Mouse (Mus musculus) erythroid progenitor cell, adult 5-6 weeks (primary cell): Measurements from ENCODE around the gene Rbp3. TPM values are rescaled to one million over a fixed set of nuclear protein-coding genes. Genes with fewer than 3 reads are reported as not detected.

Experiments used
- ATAC-seq: replicated peaks from 2 replicates; pipeline ENCODE4 v1.8.0; 2016; ENCODE audit warnings: moderate number of reproducible peaks, mild to moderate bottlenecking, moderate TSS enrichment, inconsistent platforms; ENCODE audit not compliant: poor library complexity, low FRiP score, severe bottlenecking
- total RNA-seq, 2 experiments: library from RNA; stranded (forward) in 1 of 2; stranded (reverse) in 1 of 2; fragments of 150-400 nt in 1 of 2; fragments of 186-747, 209-891 nt in 1 of 2; gene quantifications; 2 replicates each; pipeline versions ENCODE4 v1.2.3 to v1.2.4; 2015 to 2017; ENCODE audit warnings: low replicate concordance in 2 of 2

Rbp3 gene
- total RNA-seq (2015; ENCODE audit: low replicate concordance) (not detected in 2 replicates), total RNA-seq (2017; ENCODE audit: low replicate concordance) (not detected in 2 replicates)

DNA sequence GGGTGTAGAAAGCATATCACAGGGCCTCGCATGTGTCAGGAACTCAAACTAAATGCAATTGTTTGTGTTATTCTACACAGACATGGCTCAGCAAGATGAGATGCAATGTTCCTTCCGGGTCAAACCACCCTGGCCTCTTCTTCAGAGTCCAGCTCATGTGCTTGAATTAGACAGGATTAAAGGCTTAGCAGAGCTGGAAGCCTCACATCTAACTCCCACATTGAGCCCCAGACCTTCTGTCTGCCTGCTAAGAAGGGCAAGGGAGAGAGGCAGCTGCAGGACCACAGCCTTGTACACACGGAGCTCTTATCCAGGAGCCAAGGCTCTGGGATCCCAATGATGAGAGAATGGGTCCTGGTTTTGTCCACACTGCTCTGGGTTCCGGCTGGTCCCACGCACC is at the start of gene Rbp3:
Gene Rbp3 (plus strand): TSS at position 243 of the 400 bp plus-strand sequence.
- no peak for ATAC-seq

DNA sequence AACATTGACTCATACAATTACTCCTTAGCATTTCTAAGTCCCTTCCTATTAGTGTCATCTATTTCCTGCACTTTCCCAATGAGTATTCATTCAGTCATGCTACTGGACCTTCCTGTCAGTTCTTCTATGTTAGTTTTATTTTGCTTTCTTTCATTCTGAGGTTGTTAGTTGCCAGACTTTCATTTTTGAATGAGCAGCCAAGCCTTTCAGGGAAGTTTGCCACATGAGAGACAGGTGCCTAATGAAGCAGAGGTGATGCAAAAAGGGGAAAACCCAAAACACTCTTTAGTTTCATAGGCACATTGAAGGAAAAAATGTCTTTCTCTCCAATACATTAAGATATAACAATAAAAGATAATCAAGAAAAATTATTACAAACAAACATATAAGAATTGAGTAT is 49.0 kb upstream of the Rbp3 start:
- no peak for ATAC-seq

DNA sequence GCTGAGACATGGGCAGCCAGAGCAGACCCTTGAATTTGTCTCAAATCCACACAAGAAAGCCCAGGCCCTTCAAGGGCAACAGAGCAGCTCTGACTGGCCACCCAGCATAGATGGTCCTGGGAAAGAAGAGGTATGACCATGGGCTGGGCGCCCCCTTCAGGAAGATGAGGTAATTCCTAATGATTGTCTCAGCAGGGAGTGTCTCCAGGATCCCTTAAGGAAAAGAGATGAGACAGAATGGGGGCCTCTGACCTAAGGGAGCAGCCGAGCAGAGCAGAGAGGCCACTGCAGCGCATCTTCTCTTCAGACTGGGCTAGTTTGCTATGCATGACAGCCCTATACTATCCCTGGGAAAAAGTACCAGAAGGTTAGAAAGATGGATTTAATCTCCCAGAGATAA is 40.1 kb upstream of the Rbp3 start:
- no peak for ATAC-seq

DNA sequence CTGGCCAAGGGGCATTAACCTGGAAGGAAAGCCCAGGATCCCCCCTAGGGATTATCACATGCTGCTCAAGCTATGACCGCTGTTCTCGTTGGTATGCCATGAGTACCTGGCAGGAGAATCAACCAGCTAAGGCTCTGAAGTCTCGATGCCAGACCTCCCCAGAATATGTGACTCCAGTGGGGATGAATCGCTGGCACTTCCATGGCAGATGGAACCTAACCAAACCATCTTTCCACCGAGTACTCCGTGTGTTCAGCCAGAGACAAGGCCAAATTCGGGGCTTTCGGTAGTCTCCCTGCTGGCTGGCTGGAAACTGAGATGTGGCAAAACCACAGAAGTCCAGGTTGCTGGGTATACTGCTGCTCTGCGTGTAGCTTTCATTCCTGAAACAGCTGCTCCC is 39.6 kb upstream of the Rbp3 start:
- no peak for ATAC-seq

DNA sequence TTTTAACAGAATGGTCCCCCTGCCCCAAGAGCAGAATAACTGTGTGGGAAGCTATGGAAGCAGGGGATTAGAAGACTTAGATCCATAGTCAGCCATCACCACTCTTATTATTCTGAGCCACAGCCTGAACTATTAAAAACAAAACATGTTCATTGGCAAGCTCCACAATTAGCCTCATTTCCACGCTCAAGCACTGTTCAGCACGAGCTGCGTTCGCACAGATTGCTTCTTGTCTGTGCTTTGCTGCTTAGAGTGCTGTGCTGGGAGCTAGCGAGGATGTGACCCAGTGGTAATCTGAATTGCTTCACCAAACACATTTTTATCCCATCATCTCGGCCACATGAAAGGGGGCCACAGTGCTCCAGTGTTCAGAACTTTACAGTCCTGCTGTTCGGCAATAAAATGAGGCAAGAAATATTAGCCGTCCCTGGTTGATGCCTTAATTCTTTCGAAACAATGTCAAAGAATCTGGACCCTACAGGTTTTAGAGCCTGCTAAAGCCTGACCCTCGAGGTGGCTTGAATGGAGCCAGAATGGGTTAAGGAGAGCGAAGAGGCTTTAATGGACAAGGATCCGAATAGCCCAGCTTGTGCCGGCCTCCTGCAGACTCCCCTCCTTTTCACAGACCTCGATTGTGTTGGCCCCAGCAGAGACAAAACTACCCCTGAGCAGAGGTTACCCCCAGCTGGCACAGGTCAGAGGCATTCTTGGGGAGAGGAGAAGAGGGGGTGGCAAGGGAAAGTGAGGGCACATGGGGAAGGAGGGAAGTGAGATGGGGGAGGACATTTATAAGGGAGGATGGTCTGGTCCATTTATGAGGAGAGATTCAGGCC is 32.9 kb upstream of the Rbp3 start:
- no peak for ATAC-seq

DNA sequence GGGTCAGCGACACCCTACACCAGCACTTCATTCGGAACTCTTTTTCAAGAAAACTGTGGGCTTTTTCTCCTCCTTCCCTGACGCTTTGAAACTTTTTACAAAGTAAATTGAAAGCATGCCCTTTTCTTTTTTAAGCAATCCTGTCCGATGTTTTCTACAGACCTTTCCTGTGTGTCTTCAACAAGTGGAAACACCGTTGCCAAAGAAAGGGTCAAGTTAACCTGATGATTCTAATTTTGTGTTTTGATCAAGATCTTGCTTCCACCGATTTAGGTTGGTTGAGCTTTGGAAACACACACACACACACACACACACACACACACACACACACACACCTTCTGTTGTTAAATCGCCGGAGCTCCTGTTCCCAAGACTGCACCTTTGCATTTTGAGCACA is 31.0 kb upstream of the Rbp3 start:
- ATAC-seq = no peak

DNA sequence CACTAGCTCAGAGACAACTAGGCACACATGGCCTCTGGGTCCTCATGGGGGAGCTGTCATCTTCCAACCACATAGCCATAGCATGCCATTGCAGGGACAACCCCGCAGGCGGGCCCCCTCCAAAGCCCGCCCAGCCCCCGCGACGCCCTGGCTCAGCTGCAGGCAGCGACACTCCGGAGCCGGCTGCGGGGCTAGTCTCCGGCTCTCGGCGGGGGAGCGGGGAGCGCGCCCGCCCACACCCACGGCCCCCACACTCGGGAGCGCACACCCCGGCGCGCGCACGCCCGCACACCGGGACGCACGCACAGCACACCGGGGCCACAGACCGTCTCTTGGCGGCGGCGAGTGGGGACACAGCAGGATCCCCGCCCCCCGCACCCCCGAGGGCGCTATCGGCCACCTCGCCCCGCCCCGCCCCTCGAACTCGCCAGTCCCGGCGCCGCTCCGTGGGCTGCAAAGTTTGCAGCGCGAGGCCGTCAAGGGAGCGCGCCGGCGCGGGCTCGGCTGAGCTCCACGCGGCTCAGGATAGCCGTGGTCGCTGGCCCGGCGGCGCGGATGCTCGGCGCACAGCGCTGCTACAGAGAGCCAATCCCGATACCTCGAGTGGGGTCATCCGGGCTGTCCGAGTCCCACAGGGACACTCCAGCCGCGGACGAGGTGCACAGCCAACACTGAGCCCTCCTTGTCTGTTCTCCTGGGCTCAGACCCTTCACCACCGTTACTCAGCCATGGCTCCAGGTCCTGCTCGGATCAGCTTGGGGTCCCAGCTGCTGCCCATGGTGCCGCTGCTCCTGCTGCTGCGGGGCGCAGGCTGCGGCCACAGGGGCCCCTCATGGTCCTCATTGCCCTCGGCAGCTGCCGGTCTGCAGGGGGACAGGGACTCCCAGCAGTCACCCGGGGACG is 30.4 kb upstream of the Rbp3 start, which contains the start of gene Gdf10:
Gene Gdf10 (plus strand): TSS at position 420 of the 903 bp plus-strand sequence.
- ATAC-seq = no peak

DNA sequence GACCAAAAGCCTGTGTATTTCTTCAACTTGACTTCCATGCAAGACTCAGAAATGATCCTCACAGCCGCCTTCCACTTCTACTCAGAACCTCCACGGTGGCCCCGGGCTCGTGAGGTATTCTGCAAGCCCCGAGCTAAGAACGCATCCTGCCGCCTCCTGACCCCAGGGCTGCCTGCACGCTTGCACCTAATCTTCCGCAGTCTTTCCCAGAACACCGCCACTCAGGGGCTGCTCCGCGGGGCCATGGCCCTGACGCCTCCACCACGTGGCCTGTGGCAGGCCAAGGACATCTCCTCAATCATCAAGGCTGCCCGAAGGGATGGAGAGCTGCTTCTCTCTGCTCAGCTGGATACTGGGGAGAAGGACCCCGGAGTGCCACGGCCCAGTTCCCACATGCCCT is 21.9 kb upstream of the Rbp3 start:
- ATAC-seq = no peak

DNA sequence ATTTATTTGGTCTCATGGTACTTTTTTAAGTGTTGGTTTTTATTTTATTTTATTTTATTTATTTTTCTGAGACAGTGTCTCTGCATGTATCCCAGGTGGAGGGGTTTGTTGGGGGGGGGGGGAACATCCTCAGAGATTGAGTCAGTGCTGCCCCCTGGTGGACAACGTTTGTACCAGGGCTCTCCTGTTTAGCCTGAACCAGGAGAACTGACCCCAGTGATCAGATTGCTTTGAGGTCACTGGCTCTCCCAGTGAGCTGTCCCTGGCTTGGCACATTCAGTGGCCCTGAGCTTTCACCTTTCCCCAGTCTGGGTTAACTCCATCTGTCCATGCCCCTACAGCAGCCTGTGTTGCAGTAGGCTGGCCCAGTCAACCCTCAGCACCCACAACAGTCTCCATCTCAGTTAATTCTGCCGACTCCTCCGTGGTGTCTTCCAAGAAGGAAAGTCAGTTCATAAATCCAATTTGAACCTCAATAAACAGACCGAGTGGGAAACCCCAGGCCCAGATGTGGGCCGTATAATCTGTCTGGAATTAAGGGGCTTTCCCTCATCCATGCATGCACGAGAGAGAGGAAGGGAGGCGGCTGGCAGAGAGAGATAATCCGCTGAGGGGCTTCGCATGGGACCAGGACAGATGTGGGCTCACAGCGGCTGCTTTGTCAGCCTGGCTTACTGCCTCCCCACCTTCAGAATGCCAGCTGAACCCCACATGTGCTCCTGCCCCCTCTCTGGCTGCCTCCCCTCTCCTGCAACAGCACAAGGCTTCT is 20.7 kb upstream of the Rbp3 start:
- ATAC-seq = no peak

DNA sequence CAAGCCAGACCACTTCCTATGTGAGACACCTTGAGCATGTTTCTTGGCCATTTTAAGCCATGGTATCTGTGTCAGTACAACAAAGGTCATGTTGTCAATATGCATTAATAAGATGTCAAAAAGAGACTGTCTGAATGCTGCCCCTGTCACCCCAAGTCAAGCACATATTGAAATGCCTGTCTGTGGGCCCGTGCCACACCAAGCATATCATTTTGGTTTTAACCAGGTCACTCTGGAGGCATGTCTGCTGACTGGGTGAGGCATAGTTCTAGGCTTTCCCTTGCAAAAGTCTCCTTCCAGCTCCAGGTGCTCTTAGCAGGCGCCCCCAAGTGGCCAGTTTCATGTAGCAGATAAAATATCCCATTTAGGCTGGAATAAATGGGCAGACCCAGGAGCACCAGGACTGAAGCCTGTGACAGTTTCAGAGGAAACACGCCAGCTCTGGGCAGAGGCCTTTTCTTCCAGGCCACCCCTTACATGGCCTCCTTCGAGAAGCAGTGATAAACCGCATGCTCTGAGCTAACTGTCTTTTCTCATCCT is 20.0 kb upstream of the Rbp3 start:
- no peak for ATAC-seq

DNA sequence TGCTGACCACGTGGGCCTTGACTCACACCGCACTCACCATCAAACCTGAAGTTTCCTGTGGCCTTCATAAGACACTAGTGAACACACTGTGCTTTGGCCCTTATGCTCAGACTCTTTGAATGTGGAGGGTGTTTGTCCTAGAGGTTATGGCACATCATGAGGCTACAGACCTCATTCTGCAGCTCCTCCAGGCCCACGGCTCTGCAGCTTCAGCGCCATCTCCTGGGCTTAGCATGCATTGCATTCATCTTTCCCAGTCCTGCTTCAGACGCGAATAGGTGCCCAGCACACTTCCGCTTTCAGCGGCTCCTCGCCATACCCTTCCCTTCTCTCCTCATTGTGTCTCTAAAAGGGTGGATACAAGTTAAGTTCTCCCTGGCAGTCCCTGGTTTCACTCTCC is 14.7 kb upstream of the Rbp3 start:
- no peak for ATAC-seq

DNA sequence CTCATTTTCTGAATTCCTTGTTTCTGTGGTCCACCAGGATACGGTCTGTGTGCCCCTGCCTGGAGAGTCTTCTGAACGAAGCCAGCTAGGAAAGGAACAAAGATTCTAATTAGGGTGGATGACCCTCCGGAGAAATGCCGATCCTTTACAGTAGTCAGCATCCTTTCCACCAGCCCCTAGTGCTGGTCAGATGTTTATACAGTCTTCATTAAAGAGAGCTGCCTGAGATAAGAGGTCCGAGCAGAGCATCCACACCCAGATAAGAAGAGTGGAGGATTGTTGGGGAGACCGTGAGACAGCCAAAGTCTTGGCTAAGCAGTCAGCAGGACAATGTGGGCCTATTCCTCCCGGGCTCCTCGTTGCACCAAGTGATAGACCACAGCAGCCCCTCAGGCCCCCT is 13.1 kb upstream of the Rbp3 start, which contains the start of gene Gdf2:
Gene Gdf2 (plus strand): TSS at position 301 of the 400 bp plus-strand sequence.
- no peak for ATAC-seq

DNA sequence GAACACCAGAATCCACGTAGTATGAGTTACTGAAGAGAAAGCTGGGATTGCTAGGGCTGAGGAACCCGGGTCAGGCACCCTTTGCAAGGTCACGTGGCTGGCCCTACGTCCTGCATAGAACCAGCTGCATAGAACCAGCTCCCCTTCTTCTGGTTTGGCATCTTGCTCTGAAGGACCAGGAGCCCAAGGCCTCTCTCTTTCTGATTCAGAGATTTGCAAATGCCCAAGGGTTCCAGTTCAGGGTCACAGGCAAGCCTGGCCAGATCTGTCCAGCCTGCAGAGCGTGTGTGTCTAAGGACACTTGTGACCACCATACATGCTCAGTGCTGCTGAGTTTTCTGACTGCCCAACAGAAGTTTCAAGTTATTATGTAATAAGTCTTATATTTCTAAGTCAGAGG is 11.6 kb upstream of the Rbp3 start:
- no peak for ATAC-seq

DNA sequence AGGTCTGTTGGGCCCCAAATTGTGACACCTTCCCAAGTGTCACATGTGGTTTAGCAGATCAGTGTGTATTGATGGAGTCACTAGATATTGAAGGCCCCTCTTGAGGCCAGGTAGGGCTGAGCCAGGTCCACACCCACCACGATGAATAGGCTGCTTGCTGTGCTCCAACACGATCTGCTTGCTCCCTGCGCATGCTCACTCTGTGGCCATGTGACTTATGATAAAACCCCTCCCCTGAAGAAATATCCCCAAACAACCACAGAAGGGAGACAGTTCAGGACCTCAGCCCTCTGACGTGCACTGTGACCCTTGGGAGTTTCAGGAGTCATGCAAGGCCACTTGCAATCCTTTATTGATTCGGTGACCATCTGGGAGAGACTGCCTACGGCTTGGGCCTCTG is 7.7 kb upstream of the Rbp3 start:
- no peak for ATAC-seq

DNA sequence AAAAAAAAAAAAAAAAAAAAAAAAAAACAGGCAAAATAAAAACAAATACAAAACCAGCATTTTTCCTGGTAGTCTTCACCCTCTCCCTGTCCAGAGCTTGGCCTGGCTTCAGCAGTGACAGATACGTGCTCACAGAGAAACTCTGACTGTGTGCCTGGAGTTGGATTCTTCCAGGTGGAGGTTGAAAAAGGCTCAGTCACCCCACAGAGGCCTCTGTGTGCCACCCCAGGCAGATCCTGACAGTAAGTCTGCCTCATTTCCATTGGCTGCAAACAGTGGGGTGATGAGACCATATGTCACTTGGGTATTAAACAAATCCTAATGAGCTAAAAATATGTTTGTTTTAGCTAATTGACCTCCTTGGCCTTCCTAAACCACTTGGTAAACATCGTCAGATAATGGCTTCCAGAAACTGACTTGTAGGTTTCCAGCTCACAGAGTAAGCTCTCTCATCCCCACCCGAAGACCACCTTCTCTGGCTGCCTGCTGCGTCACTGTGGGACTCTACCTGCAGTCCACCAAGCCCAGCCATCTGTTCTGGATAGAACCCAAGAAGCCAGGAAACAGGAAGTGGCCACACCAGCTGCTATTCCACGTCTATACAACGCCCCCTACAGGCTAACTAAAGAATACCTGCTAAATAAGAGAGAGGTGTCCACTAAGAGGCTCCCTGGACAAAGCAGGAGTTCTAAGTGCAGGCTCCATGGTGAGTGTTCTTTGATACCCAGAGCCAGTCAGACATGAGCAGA is 1.4 kb upstream of the Rbp3 start:
- ATAC-seq = no peak

DNA sequence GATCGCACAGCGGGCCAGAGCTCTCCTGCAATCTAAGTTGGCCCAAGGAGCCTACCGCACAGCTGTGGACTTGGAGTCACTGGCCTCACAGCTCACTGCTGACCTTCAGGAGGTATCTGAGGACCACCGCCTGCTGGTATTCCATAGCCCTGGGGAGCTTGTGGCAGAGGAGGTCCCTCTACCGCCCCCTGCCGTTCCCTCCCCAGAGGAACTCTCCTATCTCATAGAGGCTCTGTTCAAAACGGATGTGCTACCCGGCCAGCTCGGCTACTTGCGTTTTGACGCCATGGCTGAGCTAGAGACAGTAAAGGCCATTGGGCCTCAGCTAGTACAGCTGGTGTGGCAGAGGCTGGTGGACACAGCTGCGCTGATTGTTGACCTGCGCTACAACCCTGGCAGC is 2.3 kb downstream of the Rbp3 start:
- ATAC-seq = no peak

DNA sequence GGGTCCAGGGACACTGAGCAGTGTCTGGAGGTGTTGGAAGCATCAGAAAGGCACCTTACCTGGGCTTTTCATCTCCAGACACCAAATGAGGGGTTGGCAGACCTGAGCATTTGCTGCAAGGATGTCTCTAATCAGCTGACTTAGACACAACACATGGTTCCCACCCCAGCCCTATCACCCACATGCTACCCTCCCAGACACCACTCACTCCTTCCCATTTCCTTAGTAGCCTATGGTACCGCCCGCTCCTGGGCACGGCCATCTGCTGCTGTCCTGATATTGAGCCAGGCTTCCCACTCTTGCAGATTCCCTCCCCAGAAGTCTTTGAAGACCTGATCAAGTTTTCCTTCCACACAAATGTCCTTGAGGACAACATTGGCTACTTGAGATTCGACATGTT is 4.4 kb downstream of the Rbp3 start:
- no peak for ATAC-seq

DNA sequence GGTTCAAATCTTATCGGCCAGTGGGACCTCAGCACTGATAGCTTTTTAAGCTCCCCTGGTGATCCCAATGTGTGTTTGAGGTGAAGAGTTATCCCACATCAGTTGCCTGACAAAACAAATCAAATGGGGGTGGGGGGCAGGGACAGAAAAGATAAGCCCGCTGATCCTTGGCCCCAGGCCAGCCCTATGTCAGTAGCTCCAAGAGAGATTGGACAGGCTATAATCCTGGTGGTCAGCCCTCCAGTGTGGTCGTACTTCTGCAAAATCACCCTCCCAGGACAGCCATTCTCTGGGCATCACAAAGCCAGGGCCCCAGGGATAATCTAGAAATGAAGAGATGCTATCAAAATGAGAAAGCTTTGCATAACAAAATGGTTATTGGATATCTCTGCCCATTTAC is 5.0 kb downstream of the Rbp3 start:
- no peak for ATAC-seq

DNA sequence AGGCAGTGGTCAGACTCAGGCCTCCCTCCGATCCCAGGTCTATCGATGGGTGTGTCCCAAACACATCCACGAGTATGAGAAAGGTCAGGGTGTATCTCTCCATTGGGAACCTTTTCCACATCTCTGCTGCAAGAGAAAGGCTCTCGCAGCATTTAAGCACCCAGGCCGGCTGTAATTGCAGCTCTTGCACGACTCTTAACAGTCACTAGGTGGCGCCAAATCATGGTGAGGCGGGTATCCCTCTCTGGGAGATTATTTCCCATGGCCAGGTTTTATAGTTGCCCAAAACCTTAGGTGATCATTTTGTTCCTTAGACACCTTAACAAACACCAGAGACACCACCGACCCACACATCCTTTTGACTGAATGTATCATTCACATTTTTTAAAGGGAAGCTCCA is 5.5 kb downstream of the Rbp3 start:
- no peak for ATAC-seq
